Mouse (Mus musculus) intestine, embryonic 14.5 days (tissue): ENCODE data around the gene Spg7. TPM values are rescaled to one million over a fixed set of nuclear protein-coding genes. Genes with fewer than 3 reads are reported as not detected.
A peak's percentile ranks its signal among the peaks of the same experiment; 100 is the strongest.
"Not testable (repeated sequence)": the region's sequence is repeated elsewhere in the genome, so short reads cannot be mapped to it uniquely, and the experiment has no call there.

ENCODE experiments used
- ATAC-seq: fragments of 200-750 bp; cut with Nextera tagmentation; replicated peaks from 2 replicates; pipeline ENCODE4 v1.8.0; 2017; ENCODE audit warnings: low read depth, moderate number of reproducible peaks, moderate TSS enrichment, moderate library complexity; ENCODE audit not compliant: low FRiP score, low TSS enrichment
- DNase-seq: peaks from one replicate; pipeline ENCODE4 v3.0.0-alpha.2; 2018; ENCODE audit warnings: low spot score
- H3K27ac ChIP-seq: fragments of 300-500 bp; sonication (generic); 2 replicates; pipeline ENCODE4 v1.5.1; 2014; ENCODE audit warnings: low read depth, mild to moderate bottlenecking, control low read depth
- H3K27me3 ChIP-seq: fragments of 300-500 bp; sonication (generic); replicated peaks from 2 replicates; pipeline ENCODE4 v1.6.1; 2014; ENCODE audit warnings: low read length, control low read depth; ENCODE audit not compliant: control insufficient read depth, insufficient read depth
- H3K36me3 ChIP-seq: fragments of 300-500 bp; sonication (generic); 2 replicates; pipeline ENCODE4 v1.6.1; 2014; ENCODE audit warnings: low read length, control low read depth; ENCODE audit not compliant: control insufficient read depth, insufficient read depth
- H3K4me1 ChIP-seq: fragments of 300-500 bp; sonication (generic); replicated peaks from 2 replicates; pipeline ENCODE4 v1.6.1; 2014; ENCODE audit warnings: low read length, control low read depth, mixed read lengths; ENCODE audit not compliant: control insufficient read depth, insufficient read depth
- H3K4me2 ChIP-seq: fragments of 300-500 bp; sonication (generic); 2 replicates; pipeline ENCODE4 v1.6.1; 2014; ENCODE audit warnings: low read length
- H3K4me3 ChIP-seq: fragments of 300-500 bp; sonication (generic); 2 replicates; pipeline ENCODE4 v1.5.1; 2014; ENCODE audit warnings: low read depth, low read length, control low read depth, mixed read lengths
- H3K9ac ChIP-seq: fragments of 300-500 bp; sonication (generic); 2 replicates; pipeline ENCODE4 v1.6.1; 2014; ENCODE audit warnings: mild to moderate bottlenecking, low read length
- H3K9me3 ChIP-seq: fragments of 300-500 bp; sonication (generic); 2 replicates; pipeline ENCODE4 v1.6.1; 2016; ENCODE audit warnings: low read length, control low read depth; ENCODE audit not compliant: control insufficient read depth
- WGBS: fragments of 180-500 bp; shearing (Covaris S2); extraction: QIAGEN DNeasy Blood & Tissue Kit; methylation state at CpG from one replicate; pipeline ENCODE4 v1.1.7; 2014; 5-methylcytosine and 5-hydroxymethylcytosine counted together
- polyA plus RNA-seq: library from polyadenylated mRNA; unstranded; fragments of >200 nt; fragmentation: Nextera tagmentation; extraction: Ambion mirVana; gene quantifications from 2 replicates; pipeline ENCODE4 v1.2.1, GENCODE M21; 2014

Gene Spg7
- polyA plus RNA-seq, 1 experiment from 2014 or later = 47.2 TPM

DNA sequence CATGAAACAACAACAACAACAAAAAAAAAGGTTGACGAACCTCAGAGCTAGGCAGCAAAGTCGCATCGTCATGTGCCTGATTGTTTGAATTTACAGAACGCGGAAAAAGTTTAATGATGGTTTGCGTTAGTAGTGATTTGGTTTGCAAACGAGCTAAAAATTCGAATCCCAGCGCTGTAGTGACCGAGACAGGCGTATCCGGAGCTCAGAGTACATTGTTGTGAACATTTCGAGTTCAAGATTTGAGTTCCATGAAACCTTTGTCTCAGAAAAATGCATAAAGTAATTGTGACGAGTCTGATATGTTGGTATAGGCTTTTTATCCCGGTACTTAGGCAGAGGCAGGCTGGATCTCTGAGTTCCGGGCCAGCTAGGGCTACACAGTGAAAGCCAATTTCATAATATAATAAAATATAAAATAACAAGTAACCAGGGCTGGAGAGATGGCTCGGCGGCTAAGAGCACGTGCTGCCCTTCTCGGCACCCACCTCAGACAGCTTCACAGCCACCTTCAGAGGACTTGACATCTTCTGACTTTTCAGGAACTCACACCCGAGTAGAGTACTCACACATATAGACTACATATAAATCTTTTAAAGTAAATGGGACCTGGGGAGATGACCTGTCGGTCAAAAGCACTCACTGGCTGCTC lies 19.6 kb upstream of the Spg7 start:
- Histone ChIP-seq H3K4me3 (peak overlapping the region; percentile 97), H3K4me1 (peaks cover 25% of the 10 kb centered on the region), H3K36me3 (no peaks in the 10 kb centered on the region), H3K9me3 (no peaks in the 10 kb centered on the region), H3K27me3 (no peaks in the 10 kb centered on the region), H3K27ac (peak overlapping the region; percentile 99), H3K4me2 (peak overlapping the region; percentile 81), H3K9ac (peak overlapping the region; percentile 96)
- WGBS = 18% methylated on average over 22 of the region's 22 CpGs
- DNase-seq (no peak), ATAC-seq (no peak)

DNA sequence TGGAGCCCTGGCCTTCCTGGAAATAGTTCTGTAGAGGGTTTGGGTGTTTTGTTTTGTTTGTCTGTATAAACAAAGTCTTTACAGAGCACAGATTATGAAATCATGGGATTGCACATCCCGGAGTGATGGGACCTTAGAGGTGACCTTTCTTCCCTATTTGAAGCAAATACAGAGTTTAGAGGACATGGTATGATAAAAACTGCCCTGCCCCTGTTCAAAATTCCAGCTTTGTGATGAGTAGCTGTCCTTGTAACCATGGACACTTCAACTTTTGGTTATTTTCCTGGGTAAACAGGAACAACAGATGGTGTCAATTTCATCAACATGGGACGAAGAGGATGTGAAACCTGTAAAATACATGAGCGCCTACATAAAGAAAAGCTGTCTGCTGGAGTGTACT lies 18.8 kb upstream of the Spg7 start:
- DNase-seq (no peak), ATAC-seq (no peak)
- Histone ChIP-seq H3K27me3 (no peaks in the 10 kb centered on the region), H3K9ac (no peak overlapping the region), H3K4me3 (no peak overlapping the region), H3K4me2 (peak overlapping the region; percentile 81; the same call in 1 of the 2 replicates), H3K9me3 (no peaks in the 10 kb centered on the region), H3K27ac (no peak overlapping the region), H3K4me1 (peaks cover 25% of the 10 kb centered on the region), H3K36me3 (no peaks in the 10 kb centered on the region)
- WGBS = 83% methylated on average over 3 of the region's 3 CpGs

DNA sequence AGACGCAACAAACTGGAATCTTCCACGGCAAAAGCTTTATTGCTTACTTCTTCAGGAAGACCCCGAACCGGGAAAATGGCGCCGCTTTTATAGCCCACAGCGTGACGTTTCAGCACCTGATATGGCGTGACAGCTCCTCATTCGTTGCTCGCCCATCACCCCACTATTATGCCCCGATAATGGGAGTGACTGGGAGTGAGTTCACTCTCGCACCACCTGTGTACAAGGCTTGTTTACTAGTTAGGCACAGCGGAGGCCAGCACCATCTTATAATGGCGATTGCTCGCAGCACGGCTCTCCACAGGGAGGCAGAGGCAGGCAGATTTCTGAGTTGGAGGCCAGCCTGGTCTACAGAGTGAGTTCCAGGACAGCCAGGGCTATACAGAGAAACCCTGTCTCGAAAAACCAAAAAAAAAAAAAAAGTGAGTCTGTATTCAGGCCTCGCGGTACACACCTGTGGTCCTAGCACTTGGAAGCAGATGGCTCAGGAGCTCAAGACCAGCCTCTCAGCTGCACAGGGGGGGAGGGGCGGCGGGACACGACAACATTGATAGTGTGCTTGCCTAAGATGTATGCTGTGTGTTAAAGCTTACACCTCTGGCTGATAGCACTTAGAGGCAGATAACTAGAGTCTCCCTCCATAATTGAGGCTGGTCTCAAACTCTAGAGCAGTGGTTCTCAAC lies 17.9 kb upstream of the Spg7 start:
- H3K27me3 ChIP-seq, H3K27ac ChIP-seq, H3K4me2 ChIP-seq, H3K36me3 ChIP-seq, H3K4me3 ChIP-seq, H3K9ac ChIP-seq, DNase-seq, ATAC-seq, H3K9me3 ChIP-seq: not testable (repeated sequence)
- WGBS = 93% methylated on average over 23 of the region's 23 CpGs
- H3K4me1 ChIP-seq = peaks cover 18% of the 10 kb centered on the region

DNA sequence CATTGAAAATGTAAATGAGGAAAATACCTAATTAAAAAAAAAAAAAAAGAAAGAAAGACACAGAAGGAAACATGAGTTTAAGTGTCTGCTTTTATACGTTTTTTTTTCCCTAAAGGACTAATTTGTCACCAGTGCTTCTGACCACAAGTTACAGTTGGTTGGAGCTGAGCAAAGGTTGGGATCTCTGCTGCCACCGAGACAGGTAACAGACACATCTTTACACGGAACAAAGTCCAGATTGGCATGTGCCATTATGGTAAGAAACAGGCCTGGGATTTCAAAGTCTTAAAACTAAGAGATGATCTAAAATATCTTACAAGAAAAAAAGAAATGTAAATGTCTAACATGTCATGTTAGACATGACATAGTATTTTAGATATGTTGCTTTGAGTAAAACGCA lies 16.0 kb upstream of the Spg7 start:
- DNase-seq (no peak), ATAC-seq (no peak)
- Histone ChIP-seq H3K4me3 (no peak overlapping the region), H3K27me3 (no peaks in the 10 kb centered on the region), H3K4me2 (no peak overlapping the region), H3K27ac (no peak overlapping the region), H3K36me3 (no peaks in the 10 kb centered on the region), H3K4me1 (peaks cover 9% of the 10 kb centered on the region), H3K9me3 (no peaks in the 10 kb centered on the region), H3K9ac (no peak overlapping the region)
- WGBS = 75% methylated on average over 4 of the region's 4 CpGs

DNA sequence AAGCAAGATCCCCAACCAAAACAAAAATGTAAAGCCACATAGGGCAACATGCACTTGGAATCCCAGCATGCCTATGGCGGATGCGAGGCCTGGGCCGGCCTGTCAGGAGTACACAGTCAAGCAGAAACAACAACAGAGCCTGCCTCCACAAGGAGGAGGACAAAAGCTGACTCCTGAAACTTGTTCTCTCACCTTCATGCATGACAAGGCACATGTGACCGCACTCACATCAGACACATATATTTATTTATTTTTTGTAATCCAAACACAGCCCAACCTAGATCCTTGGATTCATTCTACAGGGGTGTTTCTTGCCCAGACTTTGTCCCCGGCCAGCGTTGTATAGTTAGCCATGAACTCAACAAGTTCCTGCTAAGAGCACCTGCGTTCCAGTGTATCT lies 14.9 kb upstream of the Spg7 start:
- Histone ChIP-seq H3K4me3 (no peak overlapping the region), H3K27ac (no peak overlapping the region), H3K4me1 (peaks cover 9% of the 10 kb centered on the region), H3K9me3 (no peaks in the 10 kb centered on the region), H3K27me3 (no peaks in the 10 kb centered on the region), H3K4me2 (no peak overlapping the region), H3K9ac (no peak overlapping the region), H3K36me3 (no peaks in the 10 kb centered on the region)
- 82% methylated on average over 7 of the region's 7 CpGs for WGBS
- DNase-seq (no peak), ATAC-seq (no peak)

DNA sequence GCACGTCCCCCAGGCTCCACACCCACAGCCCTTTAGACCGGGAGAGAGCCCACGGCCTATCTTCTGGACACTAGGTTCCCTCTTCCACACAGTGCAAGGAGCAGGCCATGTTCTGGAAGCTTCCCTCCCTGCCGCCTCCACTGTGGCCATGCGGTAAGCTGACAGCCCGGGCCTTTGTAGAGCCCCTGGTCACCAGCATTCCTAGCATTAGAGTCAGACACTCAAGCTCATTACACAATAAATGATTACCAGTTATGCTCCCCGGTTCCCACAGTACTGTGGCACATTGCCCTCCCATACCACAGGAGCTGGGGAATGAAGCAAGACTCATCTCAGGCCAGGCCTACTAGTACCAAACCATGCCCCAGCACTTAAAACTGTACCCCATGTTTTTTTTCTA lies 14.3 kb upstream of the Spg7 start:
- no peaks in the 10 kb centered on the region for H3K36me3 ChIP-seq
- no peak for DNase-seq
- no peak for ATAC-seq

DNA sequence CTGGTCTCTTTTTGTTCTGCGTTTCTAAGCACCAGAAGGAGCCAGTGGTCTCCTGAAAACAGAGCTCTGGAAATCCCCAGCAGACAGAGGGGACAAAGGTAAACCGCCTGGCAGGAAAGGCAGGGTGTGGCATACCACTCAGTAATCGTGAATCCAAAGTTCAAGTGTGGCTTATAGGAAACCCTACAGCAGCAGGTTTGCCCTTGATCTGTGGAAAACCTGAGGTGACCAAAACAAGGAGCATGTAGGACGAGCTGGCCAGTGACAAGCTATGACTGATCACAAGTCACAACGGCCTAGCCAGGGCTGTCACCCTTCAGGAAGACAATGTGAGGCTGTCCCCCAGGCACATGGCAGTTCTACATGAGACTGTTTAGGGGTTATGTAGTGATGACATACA lies 11.3 kb upstream of the Spg7 start:
- H3K27me3 ChIP-seq = no peaks in the 10 kb centered on the region
- H3K4me1 ChIP-seq = no peaks in the 10 kb centered on the region
- DNase-seq = peak; percentile 64
- no peaks in the 10 kb centered on the region for H3K36me3 ChIP-seq
- H3K4me2 ChIP-seq = peak overlapping the region; percentile 11; the same call in 1 of the 2 replicates
- no peaks in the 10 kb centered on the region for H3K9me3 ChIP-seq
- ATAC-seq = peak; percentile 80
- H3K27ac ChIP-seq = peak overlapping the region; percentile 73
- H3K4me3 ChIP-seq = no peak overlapping the region
- H3K9ac ChIP-seq = no peak overlapping the region
- 51% methylated on average over 5 of the region's 5 CpGs for whole genome bisulfite sequencing

More for the DNA sequence above, 14.3 kb upstream of the Spg7 start:
- Histone ChIP-seq H3K27me3 (no peaks in the 10 kb centered on the region), H3K9me3 (no peaks in the 10 kb centered on the region), H3K9ac (no peak overlapping the region), H3K4me3 (no peak overlapping the region), H3K27ac (no peak overlapping the region), H3K4me1 (peaks cover 5% of the 10 kb centered on the region), H3K4me2 (no peak overlapping the region)
- WGBS = 90% methylated on average over 7 of the region's 7 CpGs

DNA sequence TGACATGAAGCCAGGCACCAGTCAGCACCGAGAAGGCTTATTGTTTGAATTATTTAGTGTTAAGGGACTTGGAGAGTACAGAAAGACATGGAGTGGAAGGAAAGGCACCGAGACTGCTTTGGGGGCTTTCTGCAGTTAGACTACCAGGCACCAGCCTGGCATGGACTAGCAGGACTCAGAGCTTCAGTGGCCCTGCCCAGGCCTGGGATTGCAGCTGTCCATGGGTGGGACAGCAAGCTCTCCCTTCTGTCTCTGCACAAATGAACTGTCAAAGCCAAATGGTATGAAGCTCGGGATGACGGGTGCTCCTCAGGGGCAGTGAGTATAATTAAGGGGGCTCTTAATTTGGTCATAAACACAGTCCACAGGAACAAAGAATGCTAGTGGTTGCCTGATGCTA lies 1.3 kb downstream of the Spg7 start:
- no peak for ATAC-seq
- Histone ChIP-seq H3K27ac (no peak overlapping the region), H3K4me1 (peaks cover 16% of the 10 kb centered on the region), H3K9ac (no peak overlapping the region), H3K36me3 (peaks cover 9% of the 10 kb centered on the region), H3K4me2 (peak overlapping the region; percentile 59; the same call in 1 of the 2 replicates), H3K27me3 (no peaks in the 10 kb centered on the region), H3K4me3 (no peak overlapping the region), H3K9me3 (no peaks in the 10 kb centered on the region)
- WGBS = 80% methylated on average over 4 of the region's 4 CpGs
- DNase-seq = no peak

DNA sequence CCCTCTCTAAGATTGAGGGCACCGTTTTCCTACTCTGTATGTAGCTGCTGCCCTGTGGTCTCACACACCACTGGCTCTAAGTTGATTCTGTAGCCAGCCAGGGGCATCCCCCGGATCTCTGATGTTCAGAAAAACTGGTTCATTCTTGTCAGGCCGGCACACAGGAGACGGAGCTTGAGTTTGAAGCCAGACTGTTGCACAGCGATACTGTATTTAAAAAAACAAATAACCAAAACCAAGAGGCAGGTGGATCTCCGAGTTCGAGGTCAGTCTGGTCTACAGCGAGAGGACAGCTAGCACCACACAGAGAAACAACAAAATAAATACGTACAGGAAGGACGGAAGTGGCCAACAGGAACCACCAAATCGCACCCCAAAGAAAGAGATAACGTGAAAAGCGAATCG lies 2.1 kb downstream of the Spg7 start:
- peak overlapping the region; percentile 85 for H3K4me3 ChIP-seq
- WGBS = under 1% methylated on average over 14 of the region's 14 CpGs
- ATAC-seq (peak; percentile 28; the same call in 1 of the 2 replicates), DNase-seq (peak; percentile 76)
- H3K27ac ChIP-seq = peak overlapping the region; percentile 85
- no peaks in the 10 kb centered on the region for H3K9me3 ChIP-seq
- no peaks in the 10 kb centered on the region for H3K27me3 ChIP-seq
- H3K4me2 ChIP-seq = peak overlapping the region; percentile 59
- peak overlapping the region; percentile 94 for H3K9ac ChIP-seq
- peaks cover 9% of the 10 kb centered on the region for H3K36me3 ChIP-seq
- H3K4me1 ChIP-seq = peaks cover 16% of the 10 kb centered on the region
